8 mouse cellular contexts compared by ENCODE assay signal in genomic region chr19:10605901-10606622, GRCm38 (mm10). TPM values are rescaled to one million over a fixed set of nuclear protein-coding genes. Genes with fewer than 3 reads are reported as not detected.
A peak's percentile ranks its signal among the peaks of the same experiment; 100 is the strongest.
DNase-seq lines count a peak whose midpoint lies in the region; ATAC-seq and TF ChIP-seq lines count a peak whose summit lies in the region.

No protein-coding gene starts in this region.

- peak overlapping the region; percentile 72 for H3K4me2 ChIP-seq in hindbrain, embryonic 14.5 days (replicated peaks)
- H3K4me2 ChIP-seq in lung, embryonic 16.5 days (ENCODE audit: low read depth, low read length), result peak overlapping the region; percentile 65

- H3K4me1 ChIP-seq in lung, adult 2 months (ENCODE audit: control insufficient read depth, insufficient read depth, low read length), result peaks cover 10% of the 10 kb centered on the region
- peaks cover 29% of the 10 kb centered on the region for H3K4me1 ChIP-seq in hindbrain, embryonic 14.5 days (replicated peaks; ENCODE audit: control insufficient read depth, insufficient read depth, low read length)
- peaks cover 17% of the 10 kb centered on the region for H3K4me1 ChIP-seq in lung, embryonic 16.5 days (replicated peaks; ENCODE audit: control insufficient read depth, insufficient read depth, low read length)

- TF ChIP-seq CTCF in lung, adult 2 months (IDR thresholded peaks at IDR 0.05; ENCODE audit: insufficient read depth, low read length), result no peak

- no peak for DNase-seq in lung, adult 2 months
- DNase-seq in lung, postnatal 25 days (ENCODE audit: low spot score), result no peak
- DNase-seq in brain, adult 2 months (ENCODE audit: low read depth, low spot score), result peak; percentile 21
- DNase-seq in hindbrain, embryonic 14.5 days (ENCODE audit: low spot score), result no peak
- DNase-seq in cerebellum, postnatal 4 days (ENCODE audit: low spot score in 2 of 2), result no peak
- no peak for DNase-seq in right cerebral cortex, postnatal 10 days (ENCODE audit: low spot score in 2 of 2)
- no peak for DNase-seq in adrenal gland, adult 18-20 months (ENCODE audit: low spot score in 2 of 2)

- WGBS in lung, adult 2 months, result 3% methylated on average over 20 of the region's 20 CpGs
- 6% methylated on average over 20 of the region's 20 CpGs for WGBS in hindbrain, embryonic 14.5 days
- WGBS in lung, embryonic 16.5 days, result 3% methylated on average over 20 of the region's 20 CpGs

- peak overlapping the region; percentile 85 for H3K27ac ChIP-seq in hindbrain, embryonic 14.5 days
- peak overlapping the region; percentile 95 for H3K27ac ChIP-seq in lung, embryonic 16.5 days (ENCODE audit: low read length)

- H3K4me3 ChIP-seq in lung, adult 2 months (replicated peaks; ENCODE audit: extremely low read depth, low read depth, low read length), result peak overlapping the region; percentile 95
- H3K4me3 ChIP-seq in hindbrain, embryonic 14.5 days (replicated peaks; ENCODE audit: low read length), result peak overlapping the region; percentile 97
- peak overlapping the region; percentile 97 for H3K4me3 ChIP-seq in lung, embryonic 16.5 days (ENCODE audit: low read length)

- no peaks in the 10 kb centered on the region for H3K27me3 ChIP-seq in hindbrain, embryonic 14.5 days (ENCODE audit: control insufficient read depth, insufficient read depth, low read length)
- no peaks in the 10 kb centered on the region for H3K27me3 ChIP-seq in lung, embryonic 16.5 days (ENCODE audit: control insufficient read depth, insufficient read depth, low read depth, low read length)

- no peak for TF ChIP-seq POLR2A in lung, adult 2 months (IDR thresholded peaks at IDR 0.05; ENCODE audit: borderline replicate concordance, extremely low read depth, low read depth, low read length)

- H3K9ac ChIP-seq in hindbrain, embryonic 14.5 days, result peak overlapping the region; percentile 94
- H3K9ac ChIP-seq in lung, embryonic 16.5 days (ENCODE audit: low read length), result peak overlapping the region; percentile 94

- peaks cover 42% of the 10 kb centered on the region for H3K36me3 ChIP-seq in hindbrain, embryonic 14.5 days (replicated peaks; ENCODE audit: control insufficient read depth, insufficient read depth)
- H3K36me3 ChIP-seq in lung, embryonic 16.5 days (ENCODE audit: control insufficient read depth, insufficient read depth, low read length), result peaks cover 22% of the 10 kb centered on the region

- no peaks in the 10 kb centered on the region for H3K9me3 ChIP-seq in hindbrain, embryonic 14.5 days (ENCODE audit: control insufficient read depth, low read length)
- no peaks in the 10 kb centered on the region for H3K9me3 ChIP-seq in lung, embryonic 16.5 days (ENCODE audit: control insufficient read depth, low read length)

- ATAC-seq in hindbrain, embryonic 14.5 days (ENCODE audit: low FRiP score), result no peak; the same call in 1 of the 2 replicates
- peak; percentile 13; the same call in 1 of the 2 replicates for ATAC-seq in lung, embryonic 16.5 days (ENCODE audit: low read depth)

RNA-seq across cellular contexts. Expression of gene Tkfc, which starts 0.6 kb away (rescaled TPM):
- 8.0 and 9.8 TPM in 2 replicates for polyA plus RNA-seq in lung, adult 2 months (2012; rRNA removed)
- 25.4 and 26.8 TPM in 2 replicates for polyA plus RNA-seq in hindbrain, embryonic 14.5 days (2014; fragmentation: Nextera tagmentation; extraction: Ambion mirVana)
- 16.7 and 16.9 TPM in 2 replicates for polyA plus RNA-seq in lung, embryonic 16.5 days (2015; fragmentation: Nextera tagmentation; extraction: Ambion mirVana)
- 10 to 100 TPM; 19.1 to 20.4 TPM for total RNA-seq in adrenal gland, adult 18-20 months (2021)

RNA-seq across cellular contexts. Expression of gene Ddb1, which starts 0.9 kb away (rescaled TPM):
- polyA plus RNA-seq in lung, adult 2 months (2012; rRNA removed), result 83.7 and 127 TPM in 2 replicates
- 219 and 240 TPM in 2 replicates for polyA plus RNA-seq in hindbrain, embryonic 14.5 days (2014; fragmentation: Nextera tagmentation; extraction: Ambion mirVana)
- polyA plus RNA-seq in lung, embryonic 16.5 days (2015; fragmentation: Nextera tagmentation; extraction: Ambion mirVana), result 348 and 364 TPM in 2 replicates
- total RNA-seq in adrenal gland, adult 18-20 months (2021), result 100 to 1,000 TPM; 214 to 303 TPM

RNA-seq across cellular contexts. Expression of gene Vwce, which starts 28.0 kb away (rescaled TPM):
- polyA plus RNA-seq in lung, adult 2 months (2012; rRNA removed), result 0.14 and 0.16 TPM in 2 replicates
- 0.64 and 1.1 TPM in 2 replicates for polyA plus RNA-seq in hindbrain, embryonic 14.5 days (2014; fragmentation: Nextera tagmentation; extraction: Ambion mirVana)
- 0.82 and 0.88 TPM in 2 replicates for polyA plus RNA-seq in lung, embryonic 16.5 days (2015; fragmentation: Nextera tagmentation; extraction: Ambion mirVana)
- total RNA-seq in adrenal gland, adult 18-20 months (2021), result under 1 TPM; 0.20 to 0.38 TPM

RNA-seq across cellular contexts. Expression of gene Tmem138, which starts 28.9 kb away (rescaled TPM):
- 8.5 and 11.1 TPM in 2 replicates for polyA plus RNA-seq in lung, adult 2 months (2012; rRNA removed)
- polyA plus RNA-seq in hindbrain, embryonic 14.5 days (2014; fragmentation: Nextera tagmentation; extraction: Ambion mirVana), result 38.1 and 40.3 TPM in 2 replicates
- polyA plus RNA-seq in lung, embryonic 16.5 days (2015; fragmentation: Nextera tagmentation; extraction: Ambion mirVana), result 46.5 and 47.1 TPM in 2 replicates
- total RNA-seq in adrenal gland, adult 18-20 months (2021), result 1 to 10 TPM; 7.2 TPM

RNA-seq across cellular contexts. Expression of gene Cyb561a3, which starts 29.1 kb away (rescaled TPM):
- 88.4 and 113 TPM in 2 replicates for polyA plus RNA-seq in lung, adult 2 months (2012; rRNA removed)
- 21.8 and 23.8 TPM in 2 replicates for polyA plus RNA-seq in hindbrain, embryonic 14.5 days (2014; fragmentation: Nextera tagmentation; extraction: Ambion mirVana)
- 23.6 and 25.2 TPM in 2 replicates for polyA plus RNA-seq in lung, embryonic 16.5 days (2015; fragmentation: Nextera tagmentation; extraction: Ambion mirVana)
- 10 to 100 TPM; 13.2 to 13.6 TPM for total RNA-seq in adrenal gland, adult 18-20 months (2021)
